Mouse (Mus musculus): ENCODE data around the gene Gas1.

DNA sequence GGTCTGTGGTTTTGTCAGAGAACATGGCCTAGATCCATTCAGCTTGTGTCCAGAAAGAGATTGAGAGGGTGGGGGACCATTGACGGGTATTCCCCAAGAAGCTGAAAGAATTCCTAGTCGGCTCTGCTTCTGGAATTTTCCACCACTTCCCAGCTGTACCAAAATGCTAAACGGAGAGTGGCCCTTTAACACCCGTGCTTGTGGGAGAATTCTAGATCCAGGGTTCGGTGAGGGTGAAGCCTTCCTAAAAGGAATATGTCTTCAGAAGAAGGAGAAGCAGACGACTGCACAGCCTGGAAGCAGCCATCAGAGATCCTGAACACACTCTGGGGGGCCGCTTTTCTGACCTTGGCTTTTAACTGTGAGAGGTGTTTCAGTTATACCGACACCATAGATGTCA is 11.8 kb upstream of the Gas1 start:
- TF ChIP-seq CTCF (IDR thresholded peaks at IDR 0.05) (no peak), EP300 (IDR thresholded peaks at IDR 0.05) (no peak)
